Mouse (Mus musculus) bone marrow, adult 2 months (tissue): ENCODE measurements around the gene Mdfic. TPM values are rescaled to one million over a fixed set of nuclear protein-coding genes. Genes with fewer than 3 reads are reported as not detected.
"Not testable (repeated sequence)": the region's sequence is repeated elsewhere in the genome, so short reads cannot be mapped to it uniquely, and the experiment has no call there.

Experiments used
- H3K27ac ChIP-seq: fragments of 200-500 bp; 2 replicates; pipeline ENCODE4 v1.5.1; 2012; ENCODE audit warnings: low read depth, mild to moderate bottlenecking, control low read depth, inconsistent platforms, low read length; ENCODE audit not compliant: control insufficient read depth, poor library complexity, insufficient read depth
- H3K4me1 ChIP-seq: fragments of 200-500 bp; 2 replicates; pipeline ENCODE4 v1.6.1; 2011; ENCODE audit warnings: low read length; ENCODE audit not compliant: control insufficient read depth, insufficient read depth
- H3K4me3 ChIP-seq: fragments of 200-500 bp; replicated peaks from 2 replicates; pipeline ENCODE3; 2011; ENCODE audit warnings: mild to moderate bottlenecking, low read depth, low read length, control low read depth; ENCODE audit not compliant: control insufficient read depth
- CTCF ChIP-seq: fragments of 200-500 bp; IDR thresholded peaks from 2 replicates; pipeline ENCODE4 v1.5.1; 2011; ENCODE audit warnings: low read length, control low read depth; ENCODE audit not compliant: control insufficient read depth, insufficient read depth
- POLR2A ChIP-seq: fragments of 200-500 bp; IDR thresholded peaks from 2 replicates; pipeline ENCODE4 v1.6.1; 2011; ENCODE audit warnings: low read depth, mild to moderate bottlenecking, control low read depth, low read length, borderline replicate concordance; ENCODE audit not compliant: control insufficient read depth
- WGBS: fragments of 180-500 bp; shearing (Covaris S2); methylation state at CpG from one replicate; pipeline ENCODE4 v1.1.7; 2018; 5-methylcytosine and 5-hydroxymethylcytosine counted together
- polyA plus RNA-seq: library from polyadenylated mRNA; stranded (reverse); fragments of >200 nt; gene quantifications from 2 replicates; pipeline ENCODE4 v1.2.4, GENCODE M21; 2011; ENCODE audit warnings: low replicate concordance; ENCODE audit not compliant: missing spikeins, insufficient read depth, insufficient read length

Mdfic gene
- polyA plus RNA-seq, 1 experiment: 5.8 TPM

DNA sequence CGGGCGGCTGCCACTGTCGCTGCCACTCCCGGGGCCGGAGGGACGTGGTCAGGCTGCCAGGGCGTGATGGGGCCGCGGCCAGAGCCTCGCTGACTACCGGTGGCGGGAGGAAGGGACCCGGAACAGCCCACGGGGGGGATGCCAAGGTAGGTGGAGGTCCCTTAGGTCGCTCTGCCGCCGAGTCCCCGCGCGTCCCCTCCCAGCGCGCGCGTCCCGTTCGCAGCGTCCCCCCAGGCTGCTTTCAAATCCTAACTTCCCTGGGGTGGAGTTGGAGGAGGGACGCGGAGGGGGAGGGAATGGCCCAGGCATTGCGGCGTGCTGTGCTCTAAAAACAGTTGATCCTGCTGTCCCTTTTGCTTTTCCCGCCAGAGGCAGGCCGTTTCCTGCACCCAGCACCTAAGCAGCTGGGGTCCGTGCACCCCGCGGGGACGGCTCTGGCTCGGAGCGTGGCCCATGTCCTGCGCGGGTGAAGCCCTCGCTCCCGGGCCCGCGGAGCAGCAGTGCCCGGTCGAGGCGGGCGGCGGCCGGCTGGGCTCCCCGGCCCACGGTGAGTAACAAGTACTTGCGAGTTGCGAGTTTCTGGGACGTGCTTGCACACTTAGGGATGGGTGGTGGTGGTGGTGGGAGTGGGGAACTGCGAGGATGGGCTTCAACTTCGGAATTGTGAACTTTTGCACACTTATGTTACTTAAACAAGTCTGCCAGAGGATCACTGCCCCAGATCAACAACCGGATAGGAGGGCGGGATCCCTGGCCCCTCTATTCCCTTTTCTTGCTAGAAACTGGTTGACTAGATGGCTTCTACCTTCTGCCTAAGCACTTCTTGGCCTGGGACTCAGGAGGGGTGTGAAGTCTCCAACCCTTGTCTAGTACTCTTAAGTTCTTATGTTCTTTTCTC lies 606 bp downstream of the Mdfic start:
- WGBS: under 1% methylated on average over 59 of the region's 60 CpGs
- Histone ChIP-seq H3K4me3 (peak overlapping the region; percentile 93), H3K27ac (peak overlapping the region; percentile 39), H3K4me1 (no peaks in the 10 kb centered on the region; the same call in 1 of the 2 replicates)
- TF ChIP-seq CTCF (no peak), POLR2A (no peak)

DNA sequence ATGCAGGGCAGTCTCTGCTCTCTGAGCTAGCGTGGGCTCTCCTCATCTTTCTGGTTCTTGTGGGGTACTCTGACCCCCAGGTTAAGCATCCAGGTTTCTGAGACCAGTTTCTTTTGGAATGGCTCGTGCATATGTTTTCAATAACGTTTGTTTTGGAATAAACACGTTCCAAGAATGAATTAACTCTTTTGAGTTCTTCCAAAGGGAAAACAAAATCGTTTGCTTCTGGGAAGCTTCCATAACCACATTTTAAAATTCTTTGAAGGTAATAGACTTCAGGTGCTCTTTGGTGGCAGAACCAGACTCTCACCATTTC lies 1.2 kb downstream of the Mdfic start:
- TF ChIP-seq CTCF (no peak), POLR2A (no peak)
- Histone ChIP-seq H3K4me1 (no peaks in the 10 kb centered on the region; the same call in 1 of the 2 replicates), H3K4me3 (no peak overlapping the region), H3K27ac (no peak overlapping the region)
- 39% methylated on average over 5 of the region's 5 CpGs for WGBS

DNA sequence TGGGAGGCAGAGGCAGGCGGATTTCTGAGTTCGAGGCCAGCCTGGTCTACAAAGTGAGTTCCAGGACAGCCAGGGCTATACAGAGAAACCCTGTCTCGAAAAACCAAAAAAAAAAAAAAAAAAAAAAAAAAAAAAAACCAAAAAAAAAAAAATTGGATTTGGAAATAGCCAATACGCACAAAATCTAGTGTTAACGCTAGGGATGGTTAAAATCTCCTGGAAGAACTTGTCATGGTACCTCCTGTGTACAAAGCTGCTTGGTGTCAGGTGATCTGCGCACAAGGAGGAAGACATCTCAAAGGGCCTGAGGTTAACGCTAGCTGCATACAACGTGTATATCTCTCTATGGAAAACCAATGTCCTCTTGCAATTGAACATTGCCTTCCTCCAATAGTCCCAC lies 2.2 kb downstream of the Mdfic start:
- H3K4me3 ChIP-seq, H3K4me1 ChIP-seq, H3K27ac ChIP-seq: not testable (repeated sequence)
- WGBS: 72% methylated on average over 8 of the region's 8 CpGs

DNA sequence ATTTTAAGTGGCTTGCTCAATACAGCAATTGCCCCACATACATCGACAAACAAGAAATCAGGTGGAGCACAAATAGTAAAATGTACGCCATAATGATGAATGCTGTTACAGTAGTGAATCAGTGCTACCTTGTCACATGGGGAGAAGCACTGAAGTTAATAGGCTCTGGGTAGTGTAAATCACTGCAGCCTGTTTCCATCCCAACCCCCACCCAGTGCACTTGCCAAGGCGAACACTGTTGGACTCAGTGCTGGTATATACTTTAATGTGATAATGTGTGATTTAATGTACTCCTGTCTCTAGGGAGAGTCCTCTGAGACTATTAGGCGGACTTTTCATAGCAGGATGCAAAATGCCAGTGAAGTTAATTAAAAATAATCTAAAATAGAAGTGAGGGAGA lies 3.8 kb downstream of the Mdfic start:
- Histone ChIP-seq H3K27ac (no peak overlapping the region), H3K4me3 (no peak overlapping the region), H3K4me1 (peaks cover 1% of the 10 kb centered on the region; the same call in 1 of the 2 replicates)
- TF ChIP-seq CTCF (no peak), POLR2A (no peak)
- 71% methylated on average over 4 of the region's 4 CpGs for WGBS

DNA sequence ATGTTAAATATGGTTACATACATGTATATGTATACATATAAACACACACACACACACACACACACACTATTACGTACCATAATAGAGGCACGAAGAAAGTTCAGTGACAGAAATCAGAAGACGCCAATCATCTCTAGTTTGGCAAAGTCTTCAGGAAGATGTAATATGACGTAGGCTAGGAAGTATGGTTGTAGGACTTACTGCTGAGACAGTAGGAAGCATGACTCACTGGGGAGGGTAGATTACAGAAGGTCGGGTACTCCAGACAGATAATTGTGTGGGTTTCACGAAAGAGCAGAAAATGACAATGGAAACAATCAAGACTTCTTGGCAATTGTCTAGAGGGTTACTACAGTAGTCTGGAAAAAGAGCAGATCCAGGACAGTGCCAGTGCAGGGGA lies 6.0 kb downstream of the Mdfic start:
- TF ChIP-seq CTCF (no peak), POLR2A (no peak)
- WGBS: 58% methylated on average over 6 of the region's 6 CpGs
- no peak overlapping the region for H3K4me3 ChIP-seq
- H3K4me1 ChIP-seq: peaks cover 1% of the 10 kb centered on the region; the same call in 1 of the 2 replicates
- H3K27ac ChIP-seq: no peak overlapping the region

DNA sequence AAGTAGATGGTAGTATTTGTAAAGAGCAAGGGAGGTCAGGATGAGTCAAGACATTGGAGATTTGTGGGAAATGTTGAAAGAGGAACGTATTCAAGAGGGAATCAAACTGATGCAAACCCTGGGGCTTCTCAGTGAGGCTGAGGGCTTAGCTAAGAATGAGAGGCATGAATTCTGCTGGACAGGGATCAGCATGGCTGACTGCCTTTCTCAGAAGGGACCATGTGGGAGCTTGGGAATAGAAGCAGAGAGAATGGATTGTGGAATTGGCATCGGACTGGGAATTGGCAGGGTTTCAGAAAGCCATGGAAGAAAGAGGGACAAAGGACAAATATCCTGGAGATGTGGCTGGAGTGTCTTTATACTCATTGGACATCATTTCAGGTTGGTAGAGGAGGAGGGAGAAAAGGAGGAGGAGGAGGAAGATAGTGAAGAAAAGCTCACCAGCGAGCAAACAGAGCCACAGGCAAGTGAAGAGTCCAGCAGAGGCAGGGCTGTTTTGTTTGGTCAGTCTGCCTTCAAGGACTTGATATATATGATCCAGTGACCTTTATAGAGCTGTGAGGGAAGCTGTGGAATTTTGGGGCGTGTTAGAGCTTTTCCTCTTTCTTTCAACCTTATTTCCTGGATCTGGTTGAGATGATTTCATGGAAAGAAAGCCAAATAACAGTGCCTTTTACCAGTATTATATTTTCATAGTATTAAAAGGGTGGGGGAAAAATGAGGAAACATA lies 7.4 kb downstream of the Mdfic start:
- TF ChIP-seq POLR2A: no peak
- no peak for TF ChIP-seq CTCF
- H3K4me1 ChIP-seq: peaks cover 1% of the 10 kb centered on the region; the same call in 1 of the 2 replicates
- no peak overlapping the region for H3K27ac ChIP-seq
- WGBS: 57% methylated on average over 4 of the region's 4 CpGs
- no peak overlapping the region for H3K4me3 ChIP-seq

DNA sequence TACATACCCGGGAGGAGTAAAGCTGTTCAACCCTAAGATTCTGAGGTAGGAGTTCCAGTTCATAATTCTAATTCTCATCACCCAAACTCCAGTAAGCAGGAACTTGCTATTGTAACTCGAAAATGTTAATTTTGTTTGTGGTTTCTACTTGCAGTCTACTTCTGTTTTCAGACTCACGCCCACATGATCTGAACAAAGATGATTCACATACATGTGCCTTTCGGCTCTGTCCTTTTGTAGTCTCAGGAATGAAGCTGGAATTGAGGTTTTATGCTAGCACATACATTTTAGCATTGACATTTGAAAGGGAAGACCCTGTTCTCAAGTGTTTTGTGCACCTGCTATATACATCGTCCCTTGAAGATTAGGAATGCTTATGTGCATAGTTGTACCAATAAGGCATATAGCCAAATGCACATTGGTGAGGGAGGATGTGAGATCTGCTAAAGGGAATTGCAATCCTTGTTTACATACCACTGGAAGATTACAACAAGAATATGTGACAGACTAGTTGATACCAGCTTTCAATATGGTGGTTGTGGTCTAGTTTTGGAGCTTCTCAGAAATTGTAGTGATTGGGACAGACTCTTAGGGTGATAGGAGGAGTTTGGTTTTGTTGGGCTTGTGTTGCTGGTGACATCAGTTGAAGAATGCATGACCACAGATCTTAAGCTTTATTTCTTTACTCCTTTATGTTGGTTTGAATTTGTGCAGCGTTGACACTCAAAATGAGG lies 8.6 kb downstream of the Mdfic start:
- 32% methylated on average over 6 of the region's 6 CpGs for WGBS
- Histone ChIP-seq H3K27ac (no peak overlapping the region), H3K4me3 (no peak overlapping the region), H3K4me1 (peaks cover 1% of the 10 kb centered on the region; the same call in 1 of the 2 replicates)
- TF ChIP-seq CTCF: no peak
- no peak for TF ChIP-seq POLR2A

DNA sequence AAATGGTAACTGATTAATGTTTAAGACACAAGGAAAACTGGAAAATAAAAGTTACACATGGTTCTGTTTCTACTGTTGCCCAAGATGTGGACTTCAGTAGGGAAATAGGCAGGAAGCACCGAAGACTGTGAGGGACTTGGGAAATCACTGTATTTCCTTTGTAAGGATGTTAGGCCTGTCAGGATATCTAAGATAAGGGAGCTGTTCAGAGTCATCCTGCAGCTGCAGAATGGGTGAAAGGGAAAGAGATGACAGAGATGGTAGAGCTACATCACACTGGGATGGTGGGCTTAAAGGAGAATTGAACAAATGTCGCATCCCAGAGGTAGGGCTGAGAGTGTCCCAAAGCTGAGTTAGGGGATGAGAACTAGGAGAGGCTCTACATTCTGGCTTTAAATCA lies 9.8 kb downstream of the Mdfic start:
- H3K4me3 ChIP-seq: no peak overlapping the region
- WGBS: 58% methylated on average over 2 of the region's 2 CpGs
- TF ChIP-seq POLR2A (no peak), CTCF (no peak)
- peaks cover 1% of the 10 kb centered on the region; the same call in 1 of the 2 replicates for H3K4me1 ChIP-seq
- H3K27ac ChIP-seq: no peak overlapping the region
